Mouse (Mus musculus) thymus, postnatal 25 days (tissue): ENCODE results near the gene Gmds.

Source experiments
- DNase-seq: peaks from one replicate; pipeline ENCODE4 v3.0.0; 2022

The Gmds gene

GRCm38 (mm10) chr13:32338513-32339365 is at the start of gene Gmds:
TSS of gene Gmds (minus strand) at chr13:32338740.
- DNase-seq: peak; percentile 98

- DNase-seq: no peak
These were observed 47.0 kb upstream of the Gmds start for GRCm38 (mm10) chr13:32385421-32386092.

GRCm38 (mm10) chr13:32382227-32383010 is 43.9 kb upstream of the Gmds start:
- DNase-seq: no peak

- no peak for DNase-seq
These were observed 40.1 kb upstream of the Gmds start for GRCm38 (mm10) chr13:32378634-32379033.

GRCm38 (mm10) chr13:32372531-32372883 is 34.0 kb upstream of the Gmds start:
- DNase-seq: no peak

GRCm38 (mm10) chr13:32371874-32372530 is 33.5 kb upstream of the Gmds start:
- no peak for DNase-seq

- no peak for DNase-seq
These were observed 32.2 kb upstream of the Gmds start for GRCm38 (mm10) chr13:32370751-32371150.

GRCm38 (mm10) chr13:32370135-32370534 is 31.6 kb upstream of the Gmds start:
- DNase-seq: no peak

- no peak for DNase-seq
These were observed 616 bp downstream of the Gmds start for GRCm38 (mm10) chr13:32337735-32338512.

GRCm38 (mm10) chr13:32318309-32318708 is 20.2 kb downstream of the Gmds start:
- no peak for DNase-seq

- no peak for DNase-seq
These were observed 21.2 kb downstream of the Gmds start for GRCm38 (mm10) chr13:32317354-32317753.

GRCm38 (mm10) chr13:32312663-32313062 is 25.9 kb downstream of the Gmds start:
- peak; percentile 60 for DNase-seq

GRCm38 (mm10) chr13:32311476-32311875 is 27.1 kb downstream of the Gmds start:
- DNase-seq: no peak

- no peak for DNase-seq
These were observed 40.1 kb downstream of the Gmds start for GRCm38 (mm10) chr13:32298456-32298855.

- DNase-seq: peak; percentile 28
These were observed 41.1 kb downstream of the Gmds start for GRCm38 (mm10) chr13:32297398-32297797.

GRCm38 (mm10) chr13:32294416-32295195 is 43.9 kb downstream of the Gmds start:
- DNase-seq: no peak

GRCm38 (mm10) chr13:32272937-32273496 is 65.5 kb downstream of the Gmds start:
- no peak for DNase-seq

GRCm38 (mm10) chr13:32269757-32270156 is 68.8 kb downstream of the Gmds start:
- DNase-seq: no peak

GRCm38 (mm10) chr13:32269261-32269660 is 69.3 kb downstream of the Gmds start:
- no peak for DNase-seq

- no peak for DNase-seq
These were observed 70.3 kb downstream of the Gmds start for GRCm38 (mm10) chr13:32268284-32268683.
